Mouse (Mus musculus) MEL (cell line): ENCODE measurements around the gene Abhd2. TPM values are rescaled to one million over a fixed set of nuclear protein-coding genes. Genes with fewer than 3 reads are reported as not detected.
A peak's percentile ranks its signal among the peaks of the same experiment; 100 is the strongest.
"Not testable (repeated sequence)": the region's sequence is repeated elsewhere in the genome, so short reads cannot be mapped to it uniquely, and the experiment has no call there.

ENCODE experiments used
- DNase-seq: peaks from one replicate; pipeline ENCODE4 v3.0.0; 2011; ENCODE audit warnings: low read depth, low spot score
- H3K27ac ChIP-seq: 2 replicates; pipeline ENCODE4 v1.5.1; 2012; ENCODE audit warnings: low read depth, mild to moderate bottlenecking, control low read depth, low read length, moderate library complexity; ENCODE audit not compliant: control insufficient read depth
- H3K27me3 ChIP-seq, 2 experiments: fragments of 150-350 bp in 1 of 2; sonication (generic) in 1 of 2; 2 replicates each; pipeline ENCODE4 v1.6.1; 2012; ENCODE audit warnings: low read length in 2 of 2, mild to moderate bottlenecking in 2 of 2, improper control_type of control experiment in 1 of 2, moderate library complexity in 1 of 2; ENCODE audit not compliant: insufficient read depth in 2 of 2, control insufficient read depth in 1 of 2
- H3K36me3 ChIP-seq, 2 experiments: 2 replicates each; pipeline ENCODE4 v1.6.1; 2012 to 2014; ENCODE audit warnings: low read length in 2 of 2, improper control_type of control experiment in 1 of 2, inconsistent platforms in 1 of 2, mild to moderate bottlenecking in 1 of 2; ENCODE audit not compliant: insufficient read depth in 2 of 2, control insufficient read depth in 1 of 2
- H3K4me1 ChIP-seq, 2 experiments: fragments of 150-350 bp in 1 of 2; sonication (generic) in 1 of 2; 2 replicates each; pipeline ENCODE4 v1.6.1; 2012; ENCODE audit warnings: low read length in 2 of 2, improper control_type of control experiment in 1 of 2, mild to moderate bottlenecking in 1 of 2; ENCODE audit not compliant: insufficient read depth in 2 of 2, control insufficient read depth in 1 of 2
- H3K4me3 ChIP-seq, 2 experiments: fragments of 150-350 bp in 1 of 2; sonication (generic) in 1 of 2; 2 replicates each; pipeline ENCODE4 v1.5.1; 2012; ENCODE audit warnings: low read depth in 2 of 2, low read length in 2 of 2, mild to moderate bottlenecking in 2 of 2, moderate library complexity in 2 of 2, control low read depth in 1 of 2, improper control_type of control experiment in 1 of 2; ENCODE audit not compliant: control insufficient read depth in 1 of 2, insufficient read depth in 1 of 2
- H3K79me2 ChIP-seq: 2 replicates; pipeline ENCODE4 v1.6.1; 2012; ENCODE audit warnings: mild to moderate bottlenecking, low read length, moderate library complexity; ENCODE audit not compliant: control insufficient read depth, poor library complexity, insufficient read depth
- H3K9ac ChIP-seq: 2 replicates; pipeline ENCODE4 v1.6.1; 2012; ENCODE audit warnings: low read depth, mild to moderate bottlenecking, control low read depth, low read length, moderate library complexity; ENCODE audit not compliant: control insufficient read depth, poor library complexity, severe bottlenecking
- H3K9me3 ChIP-seq: fragments of 150-350 bp; sonication (generic); replicated peaks from 2 replicates; pipeline ENCODE4 v1.6.1; 2012; ENCODE audit warnings: mild to moderate bottlenecking, low read length, improper control_type of control experiment, moderate library complexity; ENCODE audit not compliant: insufficient read depth
- E2F4 ChIP-seq: IDR thresholded peaks from 2 replicates; pipeline ENCODE4 v1.6.1; 2011; ENCODE audit warnings: low read depth, low read length, improper control_type of control experiment, borderline replicate concordance
- ELF1 ChIP-seq: IDR thresholded peaks from 2 replicates; pipeline ENCODE4 v1.6.1; 2014; ENCODE audit warnings: low read depth, mild to moderate bottlenecking, inconsistent platforms, low read length, improper control_type of control experiment, moderate library complexity
- EP300 ChIP-seq, 2 experiments: IDR thresholded peaks; 2 replicates each; pipeline ENCODE4 v1.6.1; 2011; ENCODE audit warnings: improper control_type of control experiment in 2 of 2, low read length in 2 of 2, low read depth in 1 of 2, mild to moderate bottlenecking in 1 of 2
- ETS1 ChIP-seq: IDR thresholded peaks from 2 replicates; pipeline ENCODE4 v1.6.1; 2012; ENCODE audit warnings: low read depth, mild to moderate bottlenecking, inconsistent platforms, low read length, improper control_type of control experiment, moderate library complexity
- GATA1 ChIP-seq: IDR thresholded peaks from 2 replicates; pipeline ENCODE4 v1.6.1; 2011; ENCODE audit warnings: low read depth, low read length, improper control_type of control experiment
- MAX ChIP-seq: IDR thresholded peaks from 2 replicates; pipeline ENCODE4 v1.6.1; 2011; ENCODE audit warnings: low read length, improper control_type of control experiment
- MXI1 ChIP-seq: IDR thresholded peaks from 2 replicates; pipeline ENCODE4 v1.6.1; 2011; ENCODE audit warnings: mild to moderate bottlenecking, low read depth, low read length, improper control_type of control experiment
- RCOR1 ChIP-seq: IDR thresholded peaks from 2 replicates; pipeline ENCODE4 v1.6.1; 2012; ENCODE audit warnings: low read depth, mild to moderate bottlenecking, inconsistent platforms, low read length, improper control_type of control experiment
- SIN3A ChIP-seq: IDR thresholded peaks from 2 replicates; pipeline ENCODE4 v1.6.1; 2012; ENCODE audit warnings: low read length, improper control_type of control experiment, inconsistent platforms
- TAL1 ChIP-seq: IDR thresholded peaks from 2 replicates; pipeline ENCODE4 v1.6.1; 2012; ENCODE audit warnings: mild to moderate bottlenecking, inconsistent platforms, low read length, moderate library complexity, mixed read lengths
- TCF12 ChIP-seq: IDR thresholded peaks from 2 replicates; pipeline ENCODE4 v1.6.1; 2014; ENCODE audit warnings: low read depth, mild to moderate bottlenecking, inconsistent platforms, low read length, improper control_type of control experiment, moderate library complexity
- USF2 ChIP-seq, 2 experiments: IDR thresholded peaks; 2 replicates each; pipeline ENCODE4 v1.6.1; 2011 to 2012; ENCODE audit warnings: improper control_type of control experiment in 2 of 2, low read length in 2 of 2, borderline replicate concordance in 1 of 2, inconsistent platforms in 1 of 2, low read depth in 1 of 2, mild to moderate bottlenecking in 1 of 2; ENCODE audit not compliant: insufficient read depth in 1 of 2
- ZNF384 ChIP-seq: IDR thresholded peaks from 2 replicates; pipeline ENCODE4 v1.6.1; 2012; ENCODE audit warnings: low read depth, mild to moderate bottlenecking, inconsistent platforms, low read length, improper control_type of control experiment
- polyA plus RNA-seq, 2 experiments: library from polyadenylated mRNA; stranded (reverse) in 1 of 2; unstranded in 1 of 2; fragments of >175 nt in 1 of 2; fragments of >200 nt in 1 of 2; gene quantifications; 2 replicates each; pipeline versions ENCODE4 v1.2.1 to v1.2.4; 2012; ENCODE audit warnings: low replicate concordance in 2 of 2, low read depth in 1 of 2; ENCODE audit not compliant: insufficient read length in 2 of 2, insufficient read depth in 1 of 2, missing spikeins in 1 of 2
- total RNA-seq: library from RNA; depleted of rRNA; stranded (reverse); fragments of 300-350 nt; gene quantifications from 2 replicates; pipeline ENCODE4 v1.2.3, GENCODE M21; 2012

Abhd2 gene
- total and polyA plus RNA-seq, 3 experiments: 13.6 to 32.0 TPM; not detected in 1

DNA sequence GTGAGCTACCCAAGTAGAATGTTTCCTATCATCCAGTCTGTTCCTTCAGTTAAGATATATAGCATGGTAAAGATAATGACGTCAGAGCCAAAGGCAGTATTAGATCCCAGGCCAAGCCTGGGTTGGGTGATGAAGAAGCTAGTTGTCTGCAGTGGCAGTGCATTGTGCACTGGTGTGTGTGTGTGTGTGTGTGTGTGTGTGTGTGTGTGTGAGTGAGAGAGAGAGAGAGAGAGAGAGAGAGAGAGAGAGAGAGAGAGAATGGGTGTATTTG is 10.6 kb downstream of the Abhd2 start:
- not testable (repeated sequence) for H3K9me3 ChIP-seq, H3K27me3 ChIP-seq, DNase-seq, H3K4me3 ChIP-seq, H3K9ac ChIP-seq
- Histone ChIP-seq H3K79me2 (peaks cover 31% of the 10 kb centered on the region), H3K4me1 (peaks cover 24 to 45% of the 10 kb centered on the region in 2 experiments), H3K36me3 (peaks cover 0 to 41% of the 10 kb centered on the region in 2 experiments; a peak in 2 of 4 replicates), H3K27ac (peak overlapping the region; percentile 53; the same call in 1 of the 2 replicates)
- 0 out of 2 replicates have a peak, but pooled peaks have one; percentile 41 for TF ChIP-seq ETS1
- 0 out of 2 replicates have a peak, but pooled peaks have one; percentile 22 for TF ChIP-seq GATA1
- peak in 1 of 2 experiments; percentile 35; a peak in 1 of 4 replicates for TF ChIP-seq EP300 (IDR thresholded peaks at IDR 0.05; ENCODE audit: low read depth in 1 of 2, low read length in 2 of 2)

DNA sequence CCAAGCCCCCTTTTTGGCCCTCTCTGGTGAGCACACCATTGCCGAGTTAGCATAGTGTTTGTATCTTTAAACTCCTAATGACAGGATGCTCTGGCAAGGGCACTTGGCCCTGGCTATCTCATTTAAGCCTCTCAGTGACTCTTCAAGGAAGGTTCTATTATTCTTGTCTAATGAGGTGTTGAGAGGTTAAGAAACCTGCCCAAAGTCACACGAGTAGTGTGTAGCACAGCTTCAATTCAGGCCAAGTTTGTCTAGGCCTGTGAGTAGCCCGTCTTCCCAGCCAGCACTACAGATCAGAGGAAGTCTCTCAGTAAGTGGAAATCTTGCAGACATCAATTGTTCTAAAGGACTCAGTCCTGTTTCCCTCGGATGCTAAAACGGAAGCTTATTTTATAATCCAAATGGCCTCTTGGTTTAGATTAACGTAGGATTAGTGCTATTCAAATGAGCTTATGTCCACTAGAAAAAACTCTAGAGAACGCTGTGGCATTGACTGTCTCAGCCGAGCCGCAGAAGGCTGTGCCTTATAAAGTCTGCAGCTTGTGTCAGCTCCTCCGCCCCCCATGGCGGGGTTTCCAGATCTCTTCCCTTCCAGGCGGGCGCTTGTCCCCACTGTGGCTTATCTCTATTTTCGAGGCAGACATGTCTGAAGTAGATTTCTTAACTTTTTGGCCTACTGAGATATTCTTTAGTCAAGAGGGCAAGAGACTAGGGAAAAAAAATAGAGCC is 11.3 kb downstream of the Abhd2 start:
- Histone ChIP-seq H3K79me2 (peaks cover 31% of the 10 kb centered on the region), H3K36me3 (peaks cover 0 to 34% of the 10 kb centered on the region in 2 experiments; a peak in 3 of 4 replicates), H3K9me3 (no peaks in the 10 kb centered on the region), H3K27me3 (no peaks in the 10 kb centered on the region), H3K9ac (peak overlapping the region; percentile 4; the same call in 1 of the 2 replicates), H3K27ac (peak overlapping the region; percentile 53), H3K4me1 (peaks cover 22 to 40% of the 10 kb centered on the region in 2 experiments), H3K4me3 (no peak overlapping the region)
- no peak for TF ChIP-seq E2F4
- TF ChIP-seq RCOR1: peak; percentile 56; the same call in 1 of the 2 replicates
- peak; percentile 88 for TF ChIP-seq TCF12
- TF ChIP-seq EP300 (IDR thresholded peaks at IDR 0.05; ENCODE audit: low read depth in 1 of 2, low read length in 2 of 2): peak; percentile 53 to 83; a peak in 3 of 4 replicates
- peak; percentile 54; the same call in 1 of the 2 replicates for TF ChIP-seq ETS1
- peak; percentile 51 for TF ChIP-seq TAL1
- TF ChIP-seq GATA1: peak; percentile 77
- TF ChIP-seq ELF1: no peak
- peak; percentile 53 for TF ChIP-seq ZNF384
- peak; percentile 81; the same call in 1 of the 2 replicates for TF ChIP-seq MXI1
- peak; percentile 67 for TF ChIP-seq SIN3A
- 0 out of 2 replicates have a peak, but pooled peaks have one; percentile 31 for TF ChIP-seq MAX
- TF ChIP-seq USF2 (IDR thresholded peaks at IDR 0.05; ENCODE audit: borderline replicate concordance in 1 of 2, insufficient read depth in 1 of 2, low read depth in 1 of 2, low read length in 2 of 2): no peak
- DNase-seq: peak; percentile 77
